Mouse (Mus musculus): Measurements from ENCODE around the gene Dnase1l2. TPM values are rescaled to one million over a fixed set of nuclear protein-coding genes. Genes with fewer than 3 reads are reported as not detected.
A peak's percentile ranks its signal among the peaks of the same experiment; 100 is the strongest.

Gene Dnase1l2
- 6.8 and 7.2 TPM in 2 replicates for polyA plus RNA-seq (2015; fragmentation: Nextera tagmentation; extraction: Ambion mirVana)

DNA sequence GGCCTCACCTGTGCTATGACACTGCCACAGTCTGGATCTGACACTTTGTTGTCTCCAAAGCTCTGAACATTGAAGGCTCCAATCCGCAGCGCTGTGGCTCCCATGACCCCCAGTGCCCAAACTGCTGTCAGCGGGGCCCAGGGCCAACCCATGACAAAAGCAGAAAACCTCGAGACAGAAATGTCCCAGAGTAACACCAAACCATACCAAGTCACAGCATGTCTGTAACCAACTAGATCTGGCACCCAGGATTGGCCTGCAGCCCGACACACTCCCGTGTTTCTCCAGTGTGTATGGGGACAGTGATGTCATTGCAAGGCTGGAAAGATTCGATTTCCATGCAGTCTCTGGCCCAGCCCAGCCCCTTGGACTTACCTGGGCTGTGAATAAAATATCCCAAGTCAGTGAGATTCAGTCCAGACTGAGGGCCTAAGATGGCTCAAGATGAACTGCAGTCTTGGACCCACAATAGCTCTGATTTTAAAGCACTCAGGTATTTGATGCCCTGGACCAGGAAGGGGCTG is at the start of gene Dnase1l2:
Gene Dnase1l2, minus strand, starts transcription at position 474 of the 524 bp plus-strand sequence.
- H3K4me1 ChIP-seq (replicated peaks): no peaks in the 10 kb centered on the region
- no peak within 1 kb of the TSS for H3K9ac ChIP-seq
- WGBS: 86% methylated on average over 7 of the region's 7 CpGs
- no peak within 1 kb of the TSS for H3K4me2 ChIP-seq
- H3K9me3 ChIP-seq: no peaks in the 10 kb centered on the region
- H3K27ac ChIP-seq (replicated peaks): no peak within 1 kb of the TSS
- H3K27me3 ChIP-seq: no peaks in the 10 kb centered on the region
- H3K4me3 ChIP-seq: no peak within 1 kb of the TSS
- H3K36me3 ChIP-seq: peaks cover 69% of the 10 kb centered on the region
- no peak for ATAC-seq (ENCODE audit: low FRiP score, low read depth)

DNA sequence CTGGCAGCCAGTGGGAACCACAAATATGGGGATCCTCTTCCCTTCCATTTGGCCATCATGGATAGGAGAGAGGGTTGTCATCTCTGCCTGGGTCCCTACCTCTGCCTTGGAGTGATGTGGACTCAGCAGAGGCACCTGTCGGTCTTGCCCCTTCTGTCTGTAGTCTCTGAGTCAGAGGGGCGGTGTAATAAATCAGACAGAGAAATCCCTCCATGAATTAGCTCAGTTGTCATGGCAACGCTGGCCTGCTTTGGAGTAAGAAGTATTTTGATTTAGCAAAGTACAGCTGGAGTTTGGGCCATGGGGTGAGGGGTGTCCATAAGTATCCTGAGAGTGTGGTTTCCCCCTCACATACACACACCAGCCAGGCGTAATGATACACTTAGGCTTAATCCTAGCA is 47.5 kb upstream of the Dnase1l2 start:
- Histone ChIP-seq H3K4me2 (peak overlapping the region; percentile 76), H3K36me3 (peaks cover under 1% of the 10 kb centered on the region; the same call in 1 of the 2 replicates), H3K9me3 (no peaks in the 10 kb centered on the region), H3K27me3 (no peaks in the 10 kb centered on the region), H3K4me1 (replicated peaks) (peaks cover 47% of the 10 kb centered on the region), H3K27ac (replicated peaks) (peak overlapping the region; percentile 97), H3K4me3 (peak overlapping the region; percentile 90), H3K9ac (peak overlapping the region; percentile 97; the same call in 1 of the 2 replicates)
- ATAC-seq (ENCODE audit: low FRiP score, low read depth): no peak
- 60% methylated on average over 4 of the region's 4 CpGs for WGBS

DNA sequence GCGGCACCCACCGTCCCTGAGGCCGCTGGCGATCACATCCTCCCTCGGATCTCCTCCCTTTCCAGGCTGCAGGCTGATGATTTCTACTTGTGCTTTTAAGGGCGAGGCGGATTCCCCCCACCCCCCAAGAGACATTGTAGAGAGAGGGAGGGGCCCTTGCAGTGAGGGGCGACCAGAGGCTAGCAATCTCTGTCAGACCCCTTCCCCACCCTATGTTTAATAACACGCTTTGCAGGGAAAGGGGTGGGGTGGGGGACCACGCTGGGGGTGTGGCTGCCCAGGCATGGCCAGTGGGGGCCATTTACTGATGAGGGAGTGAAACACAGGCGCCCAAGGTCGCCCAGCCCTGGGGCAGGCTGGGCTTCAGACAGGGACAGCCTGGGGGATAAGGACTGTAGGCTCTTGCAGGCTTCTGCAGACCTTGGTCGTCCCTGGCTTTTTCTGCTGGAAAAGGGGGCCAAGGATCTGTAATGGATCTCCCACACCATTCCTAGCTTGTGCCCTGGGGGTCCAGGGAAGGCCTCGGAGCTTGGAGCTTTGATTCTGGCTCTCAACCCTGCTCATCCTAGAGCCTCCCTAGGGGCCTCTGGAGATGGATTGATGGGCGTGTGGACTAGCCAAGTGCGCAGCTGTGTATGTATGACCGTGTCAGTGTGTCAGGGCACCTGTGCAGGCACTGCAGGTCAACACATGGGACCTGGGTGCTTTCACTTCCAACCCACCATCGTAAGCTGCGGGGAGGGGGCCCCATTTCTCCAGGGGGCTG is 46.5 kb upstream of the Dnase1l2 start:
- H3K27ac ChIP-seq (replicated peaks): peak overlapping the region; percentile 97
- H3K4me1 ChIP-seq (replicated peaks): peaks cover 41% of the 10 kb centered on the region
- peak overlapping the region; percentile 76 for H3K4me2 ChIP-seq
- peak overlapping the region; percentile 97 for H3K9ac ChIP-seq
- no peaks in the 10 kb centered on the region for H3K36me3 ChIP-seq
- ATAC-seq (ENCODE audit: low FRiP score, low read depth): peak; percentile 52
- WGBS: 11% methylated on average over 19 of the region's 19 CpGs
- no peaks in the 10 kb centered on the region for H3K27me3 ChIP-seq
- H3K4me3 ChIP-seq: peak overlapping the region; percentile 90
- no peaks in the 10 kb centered on the region for H3K9me3 ChIP-seq

DNA sequence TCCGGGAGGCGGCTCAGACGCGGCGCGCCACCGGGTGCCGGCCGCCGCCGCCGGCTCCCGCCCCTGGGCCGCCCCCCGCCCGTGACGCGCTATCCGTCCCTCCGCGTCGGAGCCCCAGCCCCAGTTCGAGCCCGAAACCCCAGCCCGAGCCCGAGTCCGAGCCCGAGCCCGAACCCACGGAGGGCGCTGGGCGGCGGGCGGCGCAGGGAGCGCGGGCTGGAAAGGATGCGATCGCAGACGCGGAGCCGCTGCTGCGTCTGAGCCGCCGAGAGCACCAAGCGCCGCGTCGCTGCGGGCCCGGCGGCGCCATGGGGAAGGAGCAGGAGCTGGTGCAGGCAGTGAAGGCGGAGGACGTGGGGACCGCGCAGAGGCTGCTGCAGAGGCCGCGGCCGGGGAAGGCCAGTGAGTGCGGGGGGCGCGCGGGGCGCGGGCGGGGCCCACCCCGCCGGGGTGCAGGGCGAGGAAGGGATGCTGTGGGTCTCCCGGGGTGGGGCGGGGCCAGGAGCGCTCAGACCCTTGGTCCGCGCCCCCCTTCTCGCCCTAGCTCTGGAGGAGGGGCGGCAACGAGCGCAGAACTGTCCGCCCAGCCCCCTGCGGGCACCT is 45.9 kb upstream of the Dnase1l2 start:
- Histone ChIP-seq H3K9me3 (no peaks in the 10 kb centered on the region), H3K36me3 (no peaks in the 10 kb centered on the region), H3K9ac (peak overlapping the region; percentile 97), H3K27ac (replicated peaks) (peak overlapping the region; percentile 97), H3K27me3 (no peaks in the 10 kb centered on the region), H3K4me1 (replicated peaks) (peaks cover 41% of the 10 kb centered on the region), H3K4me2 (peak overlapping the region; percentile 76), H3K4me3 (peak overlapping the region; percentile 90)
- peak; percentile 77 for ATAC-seq (ENCODE audit: low FRiP score, low read depth)
- under 1% methylated on average over 56 of the region's 81 CpGs for WGBS

DNA sequence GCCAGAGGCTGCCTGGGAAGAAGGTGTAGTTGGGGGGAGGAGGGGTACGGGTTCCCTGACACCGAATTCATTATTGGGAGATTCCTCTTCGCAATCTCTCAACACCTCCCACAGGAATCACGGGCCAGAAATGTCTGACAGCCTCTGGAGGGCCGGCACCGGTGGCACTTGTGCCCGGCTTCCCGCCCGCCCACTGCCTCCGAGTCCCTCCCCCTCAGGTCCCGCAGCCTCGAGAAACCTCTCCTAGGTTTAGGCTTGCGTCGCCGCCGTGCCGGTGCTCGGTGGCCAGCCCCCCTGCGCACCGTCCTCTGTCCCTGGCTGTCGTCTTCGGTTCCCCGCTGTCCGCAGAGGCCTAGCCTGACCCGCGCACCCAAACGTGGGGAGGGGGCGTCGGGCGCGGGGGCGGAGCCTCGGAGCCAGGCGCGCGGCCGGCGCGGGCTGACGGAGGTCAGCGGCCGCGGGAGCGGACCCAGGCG is 45.3 kb upstream of the Dnase1l2 start, which contains the start of gene Caskin1:
Gene Caskin1, plus strand, starts transcription at position 416 of the 476 bp plus-strand sequence.
- WGBS: under 1% methylated on average over 43 of the region's 45 CpGs
- peak within 1 kb of the TSS; percentile 76 for H3K4me2 ChIP-seq
- ATAC-seq (ENCODE audit: low FRiP score, low read depth): peak; percentile 68
- peaks cover 41% of the 10 kb centered on the region for H3K4me1 ChIP-seq (replicated peaks)
- peak within 1 kb of the TSS; percentile 97 for H3K9ac ChIP-seq
- peak within 1 kb of the TSS; percentile 97 for H3K27ac ChIP-seq (replicated peaks)
- H3K27me3 ChIP-seq: no peaks in the 10 kb centered on the region
- H3K9me3 ChIP-seq: no peaks in the 10 kb centered on the region
- H3K36me3 ChIP-seq: no peaks in the 10 kb centered on the region
- H3K4me3 ChIP-seq: peak within 1 kb of the TSS; percentile 90

DNA sequence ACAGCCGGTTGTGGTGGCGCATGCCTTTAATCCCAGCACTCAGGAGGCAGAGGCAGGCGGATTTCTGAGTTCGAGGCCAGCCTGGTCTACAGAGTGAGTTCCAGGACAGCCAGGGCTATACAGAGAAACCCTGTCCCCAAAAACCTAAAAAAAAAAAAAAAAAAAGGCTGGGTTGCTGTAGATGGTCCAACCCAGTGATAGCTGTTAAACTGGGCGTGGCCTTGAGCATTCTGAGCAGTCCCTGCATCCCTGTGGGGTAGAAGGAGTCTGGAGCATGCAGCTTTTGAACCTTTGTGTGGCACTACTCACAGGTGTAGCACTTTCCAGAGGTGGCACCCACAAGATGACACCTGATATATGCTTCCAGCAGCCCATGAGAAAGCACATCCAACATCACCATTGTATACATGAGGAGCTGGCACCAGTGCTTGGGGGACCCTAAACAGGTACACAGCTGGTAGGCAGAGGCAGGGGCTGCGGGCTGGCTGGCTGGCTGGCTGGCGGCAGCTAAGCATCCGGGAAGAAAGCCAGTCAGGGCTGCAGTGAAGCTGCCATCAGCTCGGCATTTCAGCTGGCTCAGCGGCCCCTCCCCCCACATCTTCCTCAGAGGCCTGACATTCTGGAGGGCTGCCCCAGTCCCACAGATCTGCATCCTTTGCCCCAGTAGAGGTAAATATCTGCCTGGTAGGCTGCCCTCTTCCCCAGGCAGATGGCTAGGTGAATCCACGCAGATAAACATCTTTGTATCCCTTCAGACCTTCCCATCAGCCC is 42.4 kb upstream of the Dnase1l2 start:
- Histone ChIP-seq H3K4me2 (peak overlapping the region; percentile 12; the same call in 1 of the 2 replicates), H3K27ac (replicated peaks) (peak overlapping the region; percentile 74), H3K9me3 (no peaks in the 10 kb centered on the region), H3K9ac (peak overlapping the region; percentile 15; the same call in 1 of the 2 replicates), H3K4me3 (no peak overlapping the region), H3K27me3 (no peaks in the 10 kb centered on the region), H3K4me1 (replicated peaks) (peaks cover 31% of the 10 kb centered on the region), H3K36me3 (no peaks in the 10 kb centered on the region)
- ATAC-seq (ENCODE audit: low FRiP score, low read depth): no peak
- 42% methylated on average over 11 of the region's 11 CpGs for WGBS

DNA sequence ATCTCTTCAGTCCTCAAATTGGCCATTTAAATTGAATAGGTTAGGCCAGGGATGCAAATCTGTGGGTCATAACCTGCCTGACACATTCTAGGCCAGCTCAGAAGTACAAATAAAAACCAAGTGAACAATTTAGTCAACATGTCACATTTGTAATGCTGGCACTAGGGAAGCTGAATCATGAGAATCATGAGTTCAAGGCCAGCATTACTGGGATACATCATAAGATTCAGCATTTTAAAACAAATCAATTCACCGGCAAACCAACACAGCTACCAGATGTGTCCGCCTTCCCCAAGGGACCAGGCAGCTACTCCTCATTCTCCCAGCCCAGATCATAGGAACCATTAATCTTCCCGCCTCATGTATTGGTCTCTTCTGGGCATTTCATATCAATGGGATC is 40.6 kb upstream of the Dnase1l2 start:
- Histone ChIP-seq H3K27ac (replicated peaks) (no peak overlapping the region), H3K4me2 (no peak overlapping the region), H3K36me3 (no peaks in the 10 kb centered on the region), H3K27me3 (no peaks in the 10 kb centered on the region), H3K9ac (no peak overlapping the region), H3K4me3 (no peak overlapping the region), H3K9me3 (no peaks in the 10 kb centered on the region), H3K4me1 (replicated peaks) (peaks cover 26% of the 10 kb centered on the region)
- WGBS: 64% methylated on average over 3 of the region's 3 CpGs
- ATAC-seq (ENCODE audit: low FRiP score, low read depth): no peak

DNA sequence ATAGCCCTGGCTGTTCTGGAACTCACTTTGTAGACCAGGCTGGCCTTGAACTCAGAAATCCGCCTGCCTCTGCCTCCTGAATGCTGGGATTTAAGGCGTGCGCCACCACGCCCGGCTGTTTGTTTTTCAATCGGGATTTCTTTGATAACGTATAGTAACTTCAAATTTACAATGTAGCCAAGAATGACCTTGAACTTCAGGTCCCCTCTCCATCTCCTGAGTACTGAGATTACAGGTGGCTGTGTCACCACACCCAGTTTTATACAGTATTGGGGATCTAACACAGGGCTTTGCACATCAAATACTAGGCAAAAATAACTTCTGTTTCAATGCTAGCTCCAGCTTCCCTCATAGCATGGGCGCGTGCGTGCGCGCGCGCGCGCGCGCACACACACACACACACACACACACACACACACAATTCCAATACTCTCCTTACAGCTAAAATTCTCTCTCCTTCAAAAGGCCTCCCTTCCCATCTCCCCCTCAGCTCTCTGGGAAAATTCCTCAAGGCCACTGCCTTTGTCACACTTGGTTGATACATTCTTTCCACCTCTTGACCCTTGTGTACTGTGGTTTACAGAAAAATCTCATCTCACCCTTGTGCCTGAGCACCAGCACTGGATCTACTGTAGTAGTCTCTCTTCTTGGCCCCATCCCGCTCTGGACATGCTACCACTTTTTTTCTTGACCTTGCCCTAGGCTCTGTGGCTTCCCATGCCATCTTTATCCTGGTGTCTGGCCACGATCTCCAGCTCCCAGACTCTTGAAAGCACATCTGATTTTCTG is 38.3 kb upstream of the Dnase1l2 start:
- Histone ChIP-seq H3K9ac (no peak overlapping the region), H3K27ac (replicated peaks) (no peak overlapping the region), H3K4me2 (no peak overlapping the region), H3K9me3 (no peaks in the 10 kb centered on the region), H3K27me3 (no peaks in the 10 kb centered on the region), H3K36me3 (peaks cover 7% of the 10 kb centered on the region; the same call in 1 of the 2 replicates), H3K4me1 (replicated peaks) (peaks cover 26% of the 10 kb centered on the region), H3K4me3 (no peak overlapping the region)
- 95% methylated on average over 20 of the region's 20 CpGs for WGBS
- no peak for ATAC-seq (ENCODE audit: low FRiP score, low read depth)

DNA sequence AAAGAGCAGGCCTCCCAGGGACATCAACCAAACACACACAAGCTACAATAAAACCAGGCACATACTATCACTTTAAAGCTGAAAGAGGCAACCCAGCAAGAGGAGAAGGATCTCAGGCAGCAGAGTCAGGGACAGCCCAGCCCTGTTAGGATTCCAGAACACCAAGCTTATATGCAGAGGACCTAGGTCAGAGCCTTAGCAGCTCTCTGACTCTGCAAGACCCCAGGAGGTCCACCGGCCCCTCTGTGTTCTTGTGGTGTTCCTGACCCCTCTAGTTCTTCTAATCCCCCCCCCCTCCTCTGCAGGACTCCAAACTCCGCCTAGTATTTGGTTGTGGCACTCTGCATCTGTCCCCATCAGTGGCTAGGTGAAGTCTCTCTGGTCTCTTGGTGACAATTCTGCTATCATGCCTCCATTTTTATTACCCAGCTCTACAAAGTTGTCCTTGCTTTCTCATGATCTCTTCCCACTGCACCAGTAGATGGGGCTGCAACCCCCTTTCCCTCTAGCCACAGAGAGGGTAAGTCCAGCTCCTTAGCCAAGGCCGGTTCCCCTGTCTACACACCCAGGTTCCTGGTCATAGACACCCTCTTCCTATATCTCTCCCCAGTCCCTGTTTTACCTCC is 37.4 kb upstream of the Dnase1l2 start:
- Histone ChIP-seq H3K9ac (no peak overlapping the region), H3K27ac (replicated peaks) (no peak overlapping the region), H3K4me1 (replicated peaks) (peaks cover 20% of the 10 kb centered on the region), H3K27me3 (no peaks in the 10 kb centered on the region), H3K4me2 (no peak overlapping the region), H3K36me3 (peaks cover 17% of the 10 kb centered on the region), H3K9me3 (no peaks in the 10 kb centered on the region), H3K4me3 (no peak overlapping the region)
- no peak for ATAC-seq (ENCODE audit: low FRiP score, low read depth)
- WGBS: 40% methylated on average over 3 of the region's 3 CpGs

DNA sequence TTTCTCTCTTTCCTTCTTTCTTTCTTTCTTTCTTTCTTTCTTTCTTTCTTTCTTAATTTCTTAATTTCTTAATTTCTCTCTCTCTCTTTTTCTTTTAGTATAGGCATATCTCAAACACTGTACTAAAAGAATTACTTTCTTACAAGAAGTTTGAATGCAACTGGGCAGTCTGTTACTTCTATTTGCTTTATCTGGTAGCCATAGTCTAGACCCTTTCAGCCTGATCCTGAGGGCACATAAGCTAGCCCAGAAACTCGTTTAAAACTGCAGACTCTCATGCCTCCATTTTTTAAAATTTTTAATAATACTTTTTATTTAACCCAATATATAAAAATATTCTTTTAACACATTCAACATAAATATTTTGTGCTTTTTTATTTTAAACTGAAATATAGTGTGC is 36.5 kb upstream of the Dnase1l2 start:
- Histone ChIP-seq H3K4me2 (peak overlapping the region; percentile 58), H3K36me3 (peaks cover 24% of the 10 kb centered on the region), H3K27me3 (no peaks in the 10 kb centered on the region), H3K4me1 (replicated peaks) (peaks cover 22% of the 10 kb centered on the region), H3K9ac (no peak overlapping the region), H3K27ac (replicated peaks) (peak overlapping the region; percentile 66), H3K9me3 (no peaks in the 10 kb centered on the region), H3K4me3 (peak overlapping the region; percentile 86)
- WGBS: 29% methylated on average over 1 of the region's 1 CpGs
- no peak for ATAC-seq (ENCODE audit: low FRiP score, low read depth)
